Mouse (Mus musculus) embryo, embryonic 11.5 days (tissue): ENCODE data around the gene Aatk.

Experiments used
- DNase-seq: peaks from one replicate; pipeline ENCODE4 v3.0.0-alpha.2; 2012; ENCODE audit warnings: low read depth, low spot score

Gene Aatk

DNA sequence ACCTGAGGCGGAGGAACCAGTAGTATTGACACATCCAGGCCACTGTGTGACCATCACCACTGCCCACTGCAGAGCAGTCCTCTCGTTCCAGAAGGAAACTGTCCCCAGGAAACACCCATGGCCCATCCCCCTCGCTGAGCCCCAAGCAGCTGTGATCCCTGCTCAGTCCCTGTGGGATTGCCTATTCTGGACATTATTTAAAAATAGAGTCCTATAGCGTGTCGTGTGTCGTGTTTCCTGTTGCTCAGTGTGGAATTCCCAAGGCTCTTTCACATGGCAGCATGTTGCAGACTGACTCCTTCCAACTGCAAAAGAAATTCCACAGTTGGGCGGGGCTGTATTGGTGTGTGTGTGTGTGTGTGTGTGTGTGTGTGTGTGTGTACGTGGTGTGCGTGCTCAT, 5.3 kb upstream of the Aatk start:
- DNase-seq: no peak

DNA sequence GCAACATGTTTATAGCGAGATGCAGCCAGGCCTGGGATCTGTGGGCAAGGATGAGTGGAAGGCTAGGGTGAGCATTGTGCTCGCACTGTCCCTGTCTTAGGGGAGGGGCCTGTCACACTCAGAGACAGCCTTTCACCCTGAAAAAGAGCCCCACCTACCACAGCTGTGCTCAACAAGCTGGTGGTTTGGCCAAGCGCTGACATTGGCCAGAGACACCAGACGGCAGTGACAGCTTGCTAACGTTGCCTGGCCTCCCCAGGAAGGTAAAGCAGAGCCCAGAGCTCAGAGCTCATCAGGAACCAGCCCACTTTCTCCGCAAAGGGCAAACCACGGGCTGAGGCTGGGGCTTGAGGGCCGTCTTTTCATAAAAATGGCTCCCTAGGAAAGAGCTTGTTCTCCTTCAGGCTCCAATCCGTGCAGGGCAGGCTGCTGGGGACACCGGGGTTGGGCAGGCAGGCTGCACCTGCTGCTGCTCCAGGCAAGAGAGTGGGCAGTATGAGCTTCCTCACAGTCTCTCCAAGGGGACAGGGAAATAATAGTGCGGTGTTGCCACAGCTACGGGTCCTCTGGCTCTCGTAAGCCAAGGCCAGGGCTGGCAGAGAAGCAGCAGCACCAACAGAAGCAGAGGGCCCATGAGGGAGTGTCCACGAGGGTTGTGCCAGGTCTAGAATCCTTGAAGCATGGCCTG, 4.3 kb upstream of the Aatk start:
- DNase-seq: no peak

DNA sequence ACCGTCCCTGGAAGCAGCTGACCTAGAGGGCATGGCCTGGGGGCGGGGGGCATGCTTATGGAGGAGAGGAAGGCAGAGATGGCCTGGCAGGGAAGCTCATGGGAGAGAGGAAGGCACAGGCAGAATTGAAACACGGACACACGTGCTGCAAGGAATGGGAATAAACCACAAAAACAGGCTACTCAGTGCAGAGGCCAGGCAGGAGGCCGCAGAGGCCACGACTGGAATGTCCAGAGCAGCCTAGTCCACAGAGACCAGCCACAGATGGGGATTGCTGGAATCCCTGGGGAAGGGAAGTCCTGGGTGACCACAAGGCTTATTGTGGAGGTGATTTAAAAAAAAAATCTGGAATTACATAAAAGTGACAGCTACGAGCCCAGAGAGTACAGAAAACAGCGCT, 2.1 kb upstream of the Aatk start:
- DNase-seq: no peak

DNA sequence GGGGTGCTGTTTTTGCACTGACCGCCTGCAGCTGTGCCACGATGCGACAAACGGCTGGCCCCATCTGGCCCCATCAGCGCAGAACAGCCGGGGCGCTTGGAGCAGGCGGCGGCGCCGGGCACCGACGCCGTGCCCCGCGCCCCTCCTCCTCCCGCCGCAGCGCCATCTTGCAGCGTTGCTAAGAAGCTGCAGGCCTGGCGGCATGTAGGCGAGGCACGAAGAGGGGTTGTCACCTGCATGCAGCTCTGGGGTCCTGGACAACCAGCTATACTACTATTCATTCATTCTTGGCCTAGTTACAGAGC, 1.2 kb upstream of the Aatk start:
- no peak for DNase-seq

DNA sequence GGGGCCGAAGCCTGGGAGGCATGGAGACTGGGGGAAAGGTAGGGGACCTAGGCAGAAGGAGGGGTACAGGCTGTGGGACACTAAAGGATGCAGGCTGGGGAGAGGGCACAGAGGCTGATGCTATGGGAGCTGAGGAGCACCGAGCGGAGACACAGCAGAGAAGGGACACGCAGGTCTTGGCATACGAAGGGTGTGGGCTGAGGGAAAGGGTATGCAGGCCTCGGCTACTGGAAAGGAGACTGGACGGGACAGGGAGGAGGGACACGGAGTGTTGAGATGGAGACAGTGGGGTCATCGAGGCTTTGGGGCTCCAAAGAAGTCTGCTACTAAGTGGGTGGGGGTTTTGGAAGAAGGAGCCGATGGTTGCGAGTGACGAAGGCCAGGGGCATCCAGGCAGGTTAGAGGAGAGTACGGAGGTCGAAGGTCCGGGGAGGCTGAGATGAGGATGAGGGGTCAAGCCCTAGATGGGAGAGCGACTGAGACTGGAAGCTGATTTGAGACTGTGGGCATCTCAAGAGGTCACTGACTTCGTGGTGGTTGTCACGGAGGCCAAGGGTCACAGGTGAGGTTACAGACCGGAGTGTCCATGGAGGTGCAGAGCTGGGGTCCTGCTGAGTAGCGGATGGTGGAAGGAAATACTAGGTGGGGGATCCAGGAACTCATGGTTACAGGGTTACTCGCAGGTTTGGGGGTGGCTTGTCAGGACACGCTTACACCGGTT, 724 bp upstream of the Aatk start:
- no peak for DNase-seq

DNA sequence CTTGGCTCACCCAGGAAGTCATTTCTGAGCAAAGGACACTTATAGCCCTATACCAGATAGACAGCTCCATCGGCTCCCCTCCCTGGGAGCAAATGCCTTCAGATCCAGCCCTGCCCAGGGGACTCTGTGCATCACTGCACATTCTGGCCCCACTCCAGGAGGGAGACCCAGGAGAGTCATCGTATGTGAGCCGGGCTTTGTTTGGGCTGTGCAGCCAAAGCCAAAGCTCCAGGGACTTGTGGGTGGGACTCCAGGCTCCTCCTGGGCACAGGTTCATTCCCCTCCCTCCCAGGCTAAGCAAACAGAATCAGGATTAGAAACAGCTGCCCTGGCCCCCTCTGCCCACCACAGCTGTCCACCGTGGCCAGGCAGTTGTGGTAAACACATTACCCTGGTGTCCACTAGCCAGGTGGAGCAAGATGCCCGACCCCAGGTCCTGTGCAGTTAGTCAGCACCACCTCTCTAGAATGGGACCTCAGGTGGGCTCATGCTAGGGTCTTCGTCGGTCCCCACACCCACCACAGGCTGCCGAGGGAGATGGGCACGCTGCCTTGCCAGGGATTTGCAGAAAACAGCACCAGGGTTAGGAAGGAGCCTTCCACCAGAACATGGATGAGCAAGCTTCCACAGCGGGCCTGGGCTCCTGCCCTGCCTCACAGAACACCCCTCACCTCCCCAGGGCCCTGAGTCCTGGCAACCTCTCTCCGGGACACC, 971 bp downstream of the Aatk start:
- no peak for DNase-seq

DNA sequence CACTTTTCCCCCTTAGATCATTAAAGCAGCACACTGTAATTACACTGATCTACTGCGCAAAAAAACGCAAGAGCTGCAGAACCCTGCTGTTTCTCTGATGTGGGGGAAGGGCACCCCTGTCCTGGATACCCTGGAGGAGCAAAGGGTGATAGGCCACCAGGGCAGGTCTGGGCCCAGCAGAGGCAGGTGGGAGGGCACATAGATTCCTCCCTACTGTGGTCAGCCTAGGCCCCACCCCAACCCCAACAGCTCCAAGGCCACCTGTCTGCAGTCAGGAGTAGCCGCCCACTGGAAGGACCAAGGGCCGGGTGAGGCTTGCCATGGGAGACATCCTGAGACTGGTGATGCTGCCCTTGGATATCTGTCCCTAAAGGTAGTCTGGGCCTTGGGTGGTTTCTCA, 1.6 kb downstream of the Aatk start:
- DNase-seq: no peak

DNA sequence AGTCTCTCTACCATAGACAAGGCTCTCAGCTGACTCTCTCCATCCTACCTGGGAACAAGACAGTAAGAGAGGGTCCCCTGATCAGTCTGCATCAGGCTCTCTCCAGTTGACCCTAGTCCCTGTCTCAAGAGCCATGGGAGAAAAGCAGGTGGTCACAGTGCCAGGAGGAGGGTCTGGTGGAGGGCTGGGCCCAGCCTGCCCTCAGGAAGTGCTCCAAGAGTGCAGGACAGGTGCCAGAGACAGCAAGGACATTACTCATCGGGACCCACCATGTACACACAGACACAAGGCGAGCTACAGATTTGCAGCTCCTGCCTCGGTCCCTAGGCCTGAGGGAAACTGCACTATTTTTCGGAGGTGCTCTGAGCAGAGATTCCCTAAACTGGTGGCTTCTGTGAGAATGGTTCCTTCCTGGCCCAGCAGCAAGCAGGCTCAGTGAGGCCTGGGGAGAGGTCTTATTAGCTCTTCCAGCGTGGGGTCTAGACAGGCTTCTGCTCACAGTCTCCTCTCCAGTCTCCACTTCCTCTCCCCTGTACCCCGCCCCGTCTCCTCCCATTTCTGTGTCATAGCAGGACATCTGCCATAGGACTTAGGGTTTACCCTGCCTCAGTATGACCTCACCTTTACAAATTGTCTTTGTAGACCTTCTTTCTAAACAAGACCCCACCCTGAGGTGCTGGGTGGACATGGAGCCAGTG, 4.7 kb downstream of the Aatk start:
- no peak for DNase-seq

DNA sequence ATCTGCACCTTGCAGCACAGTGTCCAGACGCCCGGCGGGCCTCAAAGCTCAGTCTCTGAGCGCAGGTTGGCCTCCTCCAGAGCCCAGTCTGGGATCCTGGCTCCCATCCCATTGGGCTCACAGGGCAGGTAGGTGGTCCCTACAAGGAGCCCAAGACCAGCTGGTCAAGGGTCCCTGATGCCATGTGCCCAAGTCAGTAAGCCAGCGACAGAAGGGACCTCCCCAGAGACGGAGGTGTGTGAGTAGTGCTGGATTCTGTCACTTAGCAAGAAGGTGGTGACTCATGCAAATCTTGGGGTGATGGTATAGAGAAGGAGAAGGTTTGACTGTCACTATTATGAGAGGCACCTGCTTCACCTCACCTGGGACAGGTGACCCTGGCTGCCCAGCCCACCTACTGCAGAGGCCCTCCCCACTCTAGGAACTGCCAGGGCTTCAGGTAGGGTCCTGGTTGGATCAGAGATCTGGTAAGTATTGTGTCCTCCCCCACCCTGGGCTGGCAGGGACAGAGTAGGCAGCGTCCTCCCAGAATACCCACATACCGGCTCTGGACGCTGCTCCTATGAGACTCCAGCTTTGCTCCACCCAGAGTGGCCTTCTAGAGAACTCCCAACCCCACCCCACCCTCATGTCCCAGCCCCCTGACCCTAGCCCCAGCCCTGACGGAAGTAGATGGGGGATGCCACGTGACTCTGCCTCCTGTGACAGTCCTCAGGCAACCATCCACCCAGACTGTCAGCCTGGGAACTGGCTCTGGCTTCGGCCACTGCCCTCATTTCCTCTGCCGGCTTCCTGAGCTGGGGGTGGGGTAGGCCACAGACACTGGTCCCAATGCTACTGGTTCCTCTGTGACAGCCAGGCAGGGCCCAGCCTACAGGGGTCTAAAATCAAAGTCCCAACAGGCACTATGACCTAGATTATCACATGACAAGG, 5.5 kb downstream of the Aatk start:
- DNase-seq: no peak

DNA sequence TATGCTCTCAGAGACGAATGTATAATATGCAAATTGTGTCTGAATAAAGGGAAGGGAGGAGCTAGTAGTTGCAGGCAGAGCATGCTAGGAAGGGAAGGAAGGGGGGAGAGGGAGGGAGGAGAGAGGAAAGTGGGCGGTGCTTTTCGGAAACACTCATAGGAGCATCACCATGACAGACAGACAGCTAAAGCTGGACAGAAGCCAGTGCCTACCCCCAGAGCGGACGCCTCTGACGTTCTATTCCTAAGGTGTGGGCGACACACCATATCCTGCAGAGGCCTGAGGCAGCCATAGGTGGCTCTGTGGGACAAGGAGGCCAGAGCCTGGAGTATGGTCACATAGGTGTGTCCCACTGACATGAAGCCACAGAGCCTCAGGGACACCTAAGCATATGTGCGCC, 6.5 kb downstream of the Aatk start:
- DNase-seq: no peak

DNA sequence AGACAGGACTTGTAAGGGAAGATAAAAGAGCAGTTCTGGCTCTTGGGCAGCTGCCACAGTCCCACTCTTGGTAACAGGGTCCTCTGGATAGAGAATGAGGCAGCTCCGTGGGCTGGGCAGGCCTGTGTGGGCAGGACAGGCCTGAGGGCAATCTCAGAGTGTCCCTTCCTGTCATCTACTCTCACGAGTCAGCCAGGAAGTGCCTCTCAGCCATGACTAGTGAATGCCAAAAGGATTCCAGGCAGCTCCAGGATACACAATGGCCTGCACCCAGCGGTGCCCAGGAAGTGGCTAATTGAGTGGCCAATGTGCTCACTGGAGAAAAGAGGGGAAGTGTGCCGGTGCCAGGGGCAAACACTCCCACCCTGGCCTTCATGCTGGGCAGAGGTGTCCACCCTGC, 7.4 kb downstream of the Aatk start:
- no peak for DNase-seq

DNA sequence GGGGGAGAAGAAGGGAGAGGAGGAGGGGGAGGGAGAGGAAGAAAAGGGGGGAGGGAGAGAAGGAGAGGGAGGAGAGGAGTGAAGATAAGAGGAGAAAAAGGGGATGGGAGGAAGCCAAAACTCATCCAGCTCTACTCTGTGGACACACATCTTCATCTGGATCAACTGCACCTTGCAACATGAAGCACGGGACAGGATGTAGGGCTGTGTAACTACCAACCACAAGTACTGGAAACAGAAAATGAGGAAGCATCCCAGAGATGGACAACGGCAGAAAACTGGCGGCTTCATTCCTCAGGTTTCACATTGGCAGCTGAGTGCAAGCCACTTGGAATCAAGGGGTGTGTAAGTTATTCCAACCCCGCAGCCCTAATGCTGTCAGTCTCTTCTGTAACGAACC, 12.2 kb downstream of the Aatk start:
- no peak for DNase-seq

DNA sequence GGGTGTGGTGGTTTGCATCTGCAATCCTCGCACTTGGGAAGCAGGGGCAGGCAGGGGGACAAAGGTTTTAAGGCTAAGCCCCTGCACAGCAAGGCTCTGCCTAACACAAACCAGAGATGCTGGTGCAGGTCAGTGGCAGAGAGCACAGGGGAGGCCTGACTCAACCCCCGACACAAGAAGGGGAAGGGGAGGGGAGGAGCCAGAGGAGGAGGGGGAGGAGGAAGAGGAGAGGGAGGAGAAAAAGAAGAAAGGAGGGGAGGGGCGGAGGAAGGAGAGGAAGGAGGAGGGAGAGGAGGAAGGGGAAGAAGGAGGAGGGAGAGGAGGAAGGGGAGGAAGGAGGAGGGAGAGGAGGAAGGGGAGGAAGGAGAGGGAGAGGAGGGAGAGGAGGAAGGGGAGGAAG, 12.7 kb downstream of the Aatk start:
- DNase-seq: no peak

DNA sequence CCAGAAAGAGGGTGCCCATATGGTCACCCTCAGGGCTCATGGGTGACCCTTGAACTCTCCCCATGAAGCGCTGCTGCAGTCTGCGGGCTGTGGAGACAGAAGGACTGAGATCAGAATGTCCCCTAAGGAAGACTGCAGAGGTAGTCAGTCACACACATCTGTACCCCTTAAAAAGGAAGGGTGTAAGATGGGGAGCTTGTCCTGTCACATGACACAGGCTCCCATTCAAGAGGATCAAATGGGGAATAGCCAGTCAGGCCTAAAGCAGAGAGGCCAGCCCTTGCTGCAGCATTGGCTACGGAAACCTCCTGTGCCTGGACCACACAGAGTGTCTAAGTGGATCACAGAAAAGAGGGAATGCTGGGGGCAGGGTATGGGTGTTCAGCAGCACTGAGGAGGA, 13.5 kb downstream of the Aatk start:
- no peak for DNase-seq

DNA sequence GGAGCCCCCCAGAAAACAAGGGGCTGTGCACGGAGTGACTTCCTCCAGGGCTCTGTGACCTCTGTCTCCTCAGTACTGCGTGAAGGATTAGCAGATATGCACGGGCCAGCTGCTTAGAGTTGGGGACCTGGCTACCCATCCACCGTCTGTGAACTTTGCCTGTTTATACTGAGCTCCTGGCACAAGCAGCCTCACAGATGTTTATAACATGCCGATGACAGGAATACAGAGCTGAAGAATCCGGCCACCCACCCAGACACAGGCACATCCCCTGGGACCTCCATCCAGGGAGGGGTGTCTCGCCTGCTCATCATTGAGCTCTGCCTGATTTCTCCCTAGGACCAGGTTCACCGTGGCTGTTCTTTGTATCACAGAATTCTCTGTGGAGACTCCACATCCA, 14.9 kb downstream of the Aatk start:
- DNase-seq: no peak

DNA sequence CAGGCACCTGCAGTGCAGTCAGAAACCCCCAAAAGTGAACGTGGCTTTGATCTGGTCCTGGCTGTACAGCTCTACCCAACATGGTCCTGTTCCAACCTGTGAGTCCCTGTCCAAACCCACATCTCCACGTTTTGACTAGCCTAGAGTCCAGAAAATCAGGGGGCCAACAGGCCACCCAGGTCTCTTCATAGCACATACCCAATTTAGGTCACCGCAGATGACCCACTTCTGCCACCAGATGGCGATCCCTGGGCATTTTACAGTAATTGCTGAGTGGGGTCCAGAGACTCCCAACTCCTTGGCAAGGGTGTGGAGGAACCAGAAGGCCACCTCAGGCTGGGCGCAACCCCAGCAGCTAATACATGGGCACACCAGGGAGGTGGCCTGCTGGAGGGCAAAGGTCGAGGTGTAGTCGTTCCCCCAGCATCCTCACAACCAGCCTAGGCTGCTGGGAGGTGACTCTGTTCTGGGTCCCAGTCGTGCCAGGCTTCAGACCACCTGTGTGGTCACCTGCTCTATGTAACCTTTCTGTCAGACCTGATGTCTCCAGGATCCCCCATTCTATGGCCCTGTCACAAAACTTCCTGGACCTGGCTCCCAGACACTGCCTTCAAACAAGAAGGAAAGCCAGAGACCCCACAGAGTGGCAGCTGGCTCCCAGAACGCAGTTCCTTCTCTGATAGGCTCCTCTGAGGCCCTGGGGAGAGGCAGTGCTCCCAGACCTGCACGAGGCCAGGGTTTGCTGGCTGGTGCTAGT, 16.6 kb downstream of the Aatk start:
- no peak for DNase-seq

DNA sequence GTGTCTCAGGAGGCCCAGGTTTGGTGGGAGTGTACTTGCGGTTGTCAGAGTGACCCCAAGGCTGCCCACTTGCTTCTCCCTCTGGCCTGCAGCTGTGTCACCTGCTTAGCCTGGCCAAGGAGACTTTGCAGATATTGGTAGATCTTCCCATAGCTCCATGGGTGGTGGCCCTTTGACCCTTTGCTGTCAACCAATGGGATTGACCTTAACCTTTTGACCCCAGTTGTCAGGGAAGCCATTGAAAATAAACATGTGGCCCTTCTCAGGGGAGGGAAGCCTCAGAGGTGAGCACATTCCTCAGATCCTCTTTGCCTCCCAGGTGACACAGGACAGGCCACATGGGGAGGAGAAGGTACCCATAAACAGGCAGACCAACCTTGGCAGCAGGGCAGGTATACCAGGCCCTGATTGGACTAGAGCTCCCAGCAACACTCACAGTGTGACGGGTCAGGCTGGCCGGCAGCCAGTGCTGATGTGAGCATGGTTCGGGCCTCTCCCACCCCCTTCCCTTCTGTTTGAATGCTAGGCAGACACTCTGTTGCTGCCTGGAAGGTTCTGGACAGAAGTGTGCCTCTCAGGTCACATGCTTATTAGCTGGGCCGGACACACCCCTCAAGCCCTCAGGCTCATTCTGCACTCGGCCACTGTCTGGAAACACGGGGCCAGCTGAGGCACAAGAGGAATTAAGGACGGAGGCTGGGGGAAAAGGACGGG, 17.4 kb downstream of the Aatk start:
- no peak for DNase-seq

DNA sequence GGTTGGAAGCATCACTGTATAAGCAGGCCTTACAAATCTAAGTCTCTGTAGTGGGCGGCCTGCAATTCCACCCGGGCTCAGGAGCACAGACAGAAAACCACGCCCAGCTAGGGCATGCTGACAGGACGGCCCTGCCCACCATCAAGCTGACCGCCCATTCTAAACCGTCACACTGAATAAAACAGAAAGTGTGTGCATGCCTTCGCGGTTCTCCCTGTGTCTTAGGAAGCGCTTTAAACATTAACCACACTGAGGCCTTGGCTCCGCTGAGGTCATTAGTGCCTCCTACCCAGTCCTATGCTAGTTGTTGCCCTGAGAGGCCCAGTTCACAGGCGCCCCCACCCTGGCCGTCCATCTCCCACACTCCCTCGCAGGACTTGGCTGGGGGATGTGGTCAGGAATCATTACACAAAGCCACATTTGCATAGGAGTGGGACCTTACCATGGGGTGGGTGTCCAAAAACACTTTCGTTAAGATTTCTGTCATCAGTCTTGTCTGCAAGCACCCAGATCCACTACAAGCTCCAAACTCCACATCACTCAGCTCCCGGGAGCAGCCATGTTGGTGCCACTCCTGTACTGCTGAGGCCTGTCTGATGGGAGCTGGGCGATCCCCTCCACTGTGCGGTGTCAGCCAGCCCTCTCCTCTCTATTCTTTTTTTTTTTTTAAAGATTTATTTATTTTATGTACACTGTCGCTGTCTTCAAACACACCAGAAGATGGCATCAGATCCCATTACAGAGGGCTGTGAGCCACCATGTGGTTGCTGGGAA, 18.5 kb downstream of the Aatk start:
- no peak for DNase-seq

DNA sequence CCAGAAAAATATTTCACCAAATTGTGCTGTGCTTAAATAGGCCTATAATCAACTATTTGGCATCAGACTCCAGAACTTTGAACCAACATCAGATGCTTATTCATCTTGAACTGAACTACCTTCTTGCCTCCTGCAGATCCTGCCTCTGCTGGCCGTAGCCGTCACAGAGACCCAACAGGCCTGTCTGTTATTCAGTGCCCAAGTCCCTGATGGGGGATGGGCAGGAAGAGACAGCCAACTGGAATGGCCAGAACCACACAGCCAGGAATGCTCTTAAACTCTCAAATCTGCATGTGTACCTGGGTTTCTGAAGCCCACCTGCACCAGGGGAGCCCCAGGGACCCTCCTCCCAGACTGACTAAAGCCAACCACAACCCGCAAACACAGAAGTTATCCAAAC, 20.0 kb downstream of the Aatk start:
- no peak for DNase-seq
